Mouse (Mus musculus) erythroblast, embryonic 14.5 days (primary cell): ENCODE measurements around the gene Syce3. TPM values are rescaled to one million over a fixed set of nuclear protein-coding genes. Genes with fewer than 3 reads are reported as not detected.
A peak's percentile ranks its signal among the peaks of the same experiment; 100 is the strongest.

Experiments
- H3K27me3 ChIP-seq: 2 replicates; pipeline ENCODE4 v1.6.1; 2012; ENCODE audit warnings: inconsistent platforms; ENCODE audit not compliant: control insufficient read depth
- H3K36me3 ChIP-seq: 2 replicates; pipeline ENCODE4 v1.6.1; 2012; ENCODE audit warnings: mild to moderate bottlenecking, inconsistent platforms; ENCODE audit not compliant: control insufficient read depth
- H3K4me1 ChIP-seq: 2 replicates; pipeline ENCODE4 v1.6.1; 2012; ENCODE audit warnings: inconsistent platforms; ENCODE audit not compliant: control insufficient read depth
- H3K4me3 ChIP-seq: replicated peaks from 2 replicates; pipeline ENCODE3; 2012; ENCODE audit warnings: moderate library complexity, mild to moderate bottlenecking, inconsistent platforms
- H3K9me3 ChIP-seq: 2 replicates; pipeline ENCODE4 v1.6.1; 2012; ENCODE audit warnings: low read length, inconsistent platforms, mixed read lengths; ENCODE audit not compliant: control insufficient read depth
- GATA1 ChIP-seq: IDR thresholded peaks from 2 replicates; pipeline ENCODE4 v1.6.1; 2012; ENCODE audit warnings: low read length, inconsistent platforms, mixed read lengths
- TAL1 ChIP-seq: IDR thresholded peaks from 3 replicates; pipeline ENCODE4 v1.6.1; 2012; ENCODE audit warnings: low read length, inconsistent platforms, mixed read lengths
- polyA plus RNA-seq: library from polyadenylated mRNA; stranded (reverse); fragments of >175 nt; gene quantifications from 2 replicates; pipeline ENCODE4 v1.2.3, GENCODE M21; 2012

Syce3 gene
- polyA plus RNA-seq, 1 experiment = not detected

- Histone ChIP-seq H3K9me3 (no peaks in the 10 kb centered on the region), H3K4me3 (no peak within 1 kb of the TSS), H3K4me1 (peaks cover 50% of the 10 kb centered on the region), H3K27me3 (peaks cover 44% of the 10 kb centered on the region), H3K36me3 (peaks cover 13% of the 10 kb centered on the region)
- no peak for TF ChIP-seq GATA1
- TF ChIP-seq TAL1 = no peak
Observed at GRCm38 (mm10) chr15:89376957-89377356, 33.3 kb downstream of the Syce3 start, which contains the start of gene Tymp. Gene Tymp, minus strand, starts transcription at chr15:89377039.

DNA sequence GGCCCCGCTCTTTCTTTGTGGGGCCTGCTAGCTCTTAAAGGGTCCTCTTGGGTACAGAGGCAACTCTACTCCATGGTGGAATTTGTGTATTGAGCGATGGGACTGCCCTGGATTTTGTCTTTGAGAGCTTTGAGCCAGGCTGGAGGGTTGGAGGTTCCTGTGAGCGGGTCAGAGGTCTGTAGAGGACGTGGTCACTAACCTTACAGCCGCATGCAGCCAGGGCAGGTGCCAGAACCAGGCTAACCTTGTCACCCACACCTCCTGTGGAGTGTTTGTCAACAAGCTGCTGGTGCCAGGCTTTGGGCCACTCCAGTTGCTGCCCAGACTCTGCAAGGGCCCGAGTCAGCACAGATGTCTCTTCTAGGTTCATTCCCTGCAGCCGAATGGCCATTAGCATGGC, 34.3 kb downstream of the Syce3 start:
- H3K4me1 ChIP-seq = peaks cover 57% of the 10 kb centered on the region
- H3K36me3 ChIP-seq = peaks cover 22% of the 10 kb centered on the region
- no peak overlapping the region for H3K4me3 ChIP-seq
- no peak for TF ChIP-seq TAL1
- TF ChIP-seq GATA1 = no peak
- peaks cover 44% of the 10 kb centered on the region for H3K27me3 ChIP-seq
- H3K9me3 ChIP-seq = no peaks in the 10 kb centered on the region

- Histone ChIP-seq H3K4me3 (no peak overlapping the region), H3K4me1 (peaks cover 65% of the 10 kb centered on the region), H3K9me3 (no peaks in the 10 kb centered on the region), H3K36me3 (peaks cover 33% of the 10 kb centered on the region), H3K27me3 (peaks cover 39% of the 10 kb centered on the region)
- TF ChIP-seq GATA1 = no peak
- no peak for TF ChIP-seq TAL1
Observed at GRCm38 (mm10) chr15:89374801-89375534, 35.3 kb downstream of the Syce3 start.

DNA sequence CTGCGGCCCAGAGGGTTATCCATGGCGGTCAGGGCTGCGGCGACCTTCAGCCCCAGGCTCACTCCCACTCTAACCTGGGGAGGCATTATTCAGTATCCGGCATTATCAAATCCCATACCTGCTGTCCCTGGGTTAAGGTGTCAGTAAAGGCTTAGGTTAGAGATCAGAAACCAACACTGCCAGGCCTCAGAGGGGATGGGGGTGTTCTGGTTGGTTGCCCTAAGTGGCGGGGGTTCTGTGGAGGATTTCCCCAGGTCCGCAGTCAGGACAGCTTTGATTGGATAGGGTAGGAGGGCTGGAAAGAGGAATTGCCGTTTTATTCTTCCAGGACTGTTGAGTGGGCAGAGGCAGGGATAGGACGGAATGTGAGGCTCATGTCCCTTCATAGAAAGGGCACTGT, 36.0 kb downstream of the Syce3 start:
- Histone ChIP-seq H3K4me1 (peaks cover 66% of the 10 kb centered on the region), H3K36me3 (peaks cover 39% of the 10 kb centered on the region), H3K9me3 (no peaks in the 10 kb centered on the region), H3K27me3 (peaks cover 35% of the 10 kb centered on the region), H3K4me3 (peak overlapping the region; percentile 82)
- TF ChIP-seq TAL1 = no peak
- TF ChIP-seq GATA1 = no peak

DNA sequence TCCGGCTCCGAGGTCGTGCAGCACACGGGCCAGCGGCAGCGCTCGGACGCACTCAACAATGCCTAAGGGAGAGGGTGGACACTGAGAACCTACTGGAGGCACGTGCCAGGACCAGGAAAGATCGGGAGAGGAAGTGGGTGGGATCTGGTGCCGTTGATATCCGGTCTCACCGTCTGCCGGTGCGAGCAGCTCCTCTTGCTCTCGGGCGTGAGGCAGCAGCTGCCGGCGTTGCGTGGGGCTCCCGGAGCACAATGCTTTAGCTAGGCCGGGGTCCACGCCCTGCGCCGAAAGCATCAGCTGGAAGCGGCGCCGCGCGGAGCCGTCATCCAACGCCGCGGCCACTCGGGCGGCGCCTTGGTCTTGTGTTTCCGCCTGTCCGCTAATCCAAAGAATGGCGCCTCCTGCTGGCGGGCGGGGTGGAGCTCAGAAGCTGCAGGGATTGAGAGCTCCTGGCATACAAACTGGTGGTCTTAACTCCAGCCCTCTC, 36.5 kb downstream of the Syce3 start, which contains the start of gene Sco2:
Gene Sco2, minus strand, starts transcription at position 85 of the 487 bp plus-strand sequence.
- TF ChIP-seq GATA1 (no peak), TAL1 (no peak)
- peaks cover 45% of the 10 kb centered on the region for H3K36me3 ChIP-seq
- peaks cover 29% of the 10 kb centered on the region for H3K27me3 ChIP-seq
- H3K4me1 ChIP-seq = peaks cover 60% of the 10 kb centered on the region
- no peaks in the 10 kb centered on the region for H3K9me3 ChIP-seq
- H3K4me3 ChIP-seq = peak within 1 kb of the TSS; percentile 82

- TF ChIP-seq TAL1 = no peak
- peak; percentile 52; the same call in 1 of the 2 replicates for TF ChIP-seq GATA1
- Histone ChIP-seq H3K9me3 (no peaks in the 10 kb centered on the region), H3K4me1 (peaks cover 54% of the 10 kb centered on the region), H3K36me3 (peaks cover 51% of the 10 kb centered on the region), H3K4me3 (peak overlapping the region; percentile 82), H3K27me3 (peaks cover 23% of the 10 kb centered on the region)
Observed at GRCm38 (mm10) chr15:89373027-89373761, 37.1 kb downstream of the Syce3 start.

- peaks cover 51% of the 10 kb centered on the region for H3K4me1 ChIP-seq
- H3K36me3 ChIP-seq = peaks cover 57% of the 10 kb centered on the region
- H3K4me3 ChIP-seq = peak overlapping the region; percentile 82
Observed at GRCm38 (mm10) chr15:89372536-89372935, 37.8 kb downstream of the Syce3 start.

DNA sequence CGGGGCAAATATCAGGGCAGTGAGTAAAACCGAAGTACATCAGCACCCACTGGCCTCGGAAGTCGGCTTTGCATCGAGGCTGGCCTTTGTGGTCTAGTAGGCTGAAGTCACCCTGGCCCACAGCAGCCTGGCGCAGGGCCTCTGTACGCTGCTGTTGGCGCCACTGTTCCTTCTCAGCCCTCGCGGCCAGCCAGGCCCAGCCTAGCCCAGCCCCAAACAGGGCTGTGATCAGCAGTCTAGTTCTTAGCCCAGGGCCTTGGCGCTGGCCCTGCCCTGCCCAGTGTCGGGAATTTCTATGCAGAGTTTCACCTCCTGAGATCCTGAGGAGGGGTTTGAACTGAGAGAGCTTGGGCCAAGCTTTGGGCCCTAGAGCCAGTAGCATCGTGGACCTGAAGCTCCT, 38.2 kb downstream of the Syce3 start:
- H3K27me3 ChIP-seq = peaks cover 12% of the 10 kb centered on the region
- H3K9me3 ChIP-seq = no peaks in the 10 kb centered on the region
- no peak overlapping the region for H3K4me3 ChIP-seq
- peaks cover 48% of the 10 kb centered on the region for H3K4me1 ChIP-seq
- peaks cover 62% of the 10 kb centered on the region for H3K36me3 ChIP-seq
- TF ChIP-seq GATA1 (no peak), TAL1 (no peak)

More at GRCm38 (mm10) chr15:89372536-89372935, 37.8 kb downstream of the Syce3 start:
- TF ChIP-seq GATA1 (no peak), TAL1 (no peak)
- Histone ChIP-seq H3K9me3 (no peaks in the 10 kb centered on the region), H3K27me3 (peaks cover 17% of the 10 kb centered on the region)

- TF ChIP-seq TAL1 (no peak), GATA1 (no peak)
- Histone ChIP-seq H3K36me3 (peaks cover 100% of the 10 kb centered on the region), H3K27me3 (no peaks in the 10 kb centered on the region; the same call in 1 of the 2 replicates)
Observed at GRCm38 (mm10) chr15:89365141-89365551, 45.2 kb downstream of the Syce3 start.

More at GRCm38 (mm10) chr15:89365141-89365551, 45.2 kb downstream of the Syce3 start:
- H3K9me3 ChIP-seq = no peaks in the 10 kb centered on the region
- H3K4me3 ChIP-seq = no peak overlapping the region
- H3K4me1 ChIP-seq = peaks cover 13% of the 10 kb centered on the region
